Mouse (Mus musculus) kidney, postnatal 0 days (tissue): Measurements from ENCODE around the gene Rrbp1. TPM values are rescaled to one million over a fixed set of nuclear protein-coding genes. Genes with fewer than 3 reads are reported as not detected.

ENCODE experiments used
- ATAC-seq: fragments of 200-750 bp; cut with Nextera tagmentation; replicated peaks from 2 replicates; pipeline ENCODE4 v1.8.0; 2017; ENCODE audit warnings: low read depth, moderate number of reproducible peaks, moderate TSS enrichment, moderate library complexity; ENCODE audit not compliant: low FRiP score
- DNase-seq: peaks from one replicate; pipeline ENCODE4 v3.0.0-alpha.2; 2016; ENCODE audit warnings: low spot score
- H3K27ac ChIP-seq: fragments of 300-500 bp; sonication (generic); 2 replicates; pipeline ENCODE4 v1.5.1; 2014; ENCODE audit warnings: mild to moderate bottlenecking
- H3K27me3 ChIP-seq: fragments of 300-500 bp; sonication (generic); 2 replicates; pipeline ENCODE4 v1.6.1; 2014; ENCODE audit warnings: low read length, mixed read lengths; ENCODE audit not compliant: insufficient read depth
- H3K36me3 ChIP-seq: fragments of 300-500 bp; sonication (generic); 2 replicates; pipeline ENCODE4 v1.6.1; 2014; ENCODE audit warnings: low read length, mixed read lengths; ENCODE audit not compliant: insufficient read depth
- H3K4me1 ChIP-seq: fragments of 300-500 bp; sonication (generic); replicated peaks from 2 replicates; pipeline ENCODE4 v1.6.1; 2014; ENCODE audit warnings: antibody characterized with exemption, low read length, mixed read lengths; ENCODE audit not compliant: insufficient read depth
- H3K4me2 ChIP-seq: fragments of 300-500 bp; sonication (generic); 2 replicates; pipeline ENCODE4 v1.6.1; 2014; ENCODE audit warnings: mild to moderate bottlenecking, low read length, moderate library complexity, mixed read lengths
- H3K4me3 ChIP-seq: fragments of 300-500 bp; sonication (generic); replicated peaks from 2 replicates; pipeline ENCODE4 v1.5.1; 2014; ENCODE audit warnings: low read depth, low read length
- H3K9ac ChIP-seq: fragments of 300-500 bp; sonication (generic); 2 replicates; pipeline ENCODE4 v1.6.1; 2014; ENCODE audit warnings: low read depth, low read length
- H3K9me3 ChIP-seq: fragments of 300-500 bp; sonication (generic); replicated peaks from 2 replicates; pipeline ENCODE4 v1.6.1; 2016; ENCODE audit warnings: low read length, inconsistent platforms, mixed read lengths
- CTCF ChIP-seq: IDR thresholded peaks from 2 replicates; pipeline ENCODE4 v1.5.1; 2016; ENCODE audit warnings: antibody characterized with exemption, low read depth, mild to moderate bottlenecking, moderate library complexity
- WGBS: fragments of 180-500 bp; shearing (Covaris S2); extraction: QIAGEN DNeasy Blood & Tissue Kit; methylation state at CpG from one replicate; pipeline ENCODE4 v1.1.7; 2014; 5-methylcytosine and 5-hydroxymethylcytosine counted together
- polyA plus RNA-seq: library from polyadenylated mRNA; unstranded; fragments of >200 nt; fragmentation: Nextera tagmentation; extraction: Ambion mirVana; gene quantifications from 2 replicates; pipeline ENCODE4 v1.2.1, GENCODE M21; 2015

Gene Rrbp1
- 68.7 and 81.7 TPM in 2 replicates for polyA plus RNA-seq

DNA sequence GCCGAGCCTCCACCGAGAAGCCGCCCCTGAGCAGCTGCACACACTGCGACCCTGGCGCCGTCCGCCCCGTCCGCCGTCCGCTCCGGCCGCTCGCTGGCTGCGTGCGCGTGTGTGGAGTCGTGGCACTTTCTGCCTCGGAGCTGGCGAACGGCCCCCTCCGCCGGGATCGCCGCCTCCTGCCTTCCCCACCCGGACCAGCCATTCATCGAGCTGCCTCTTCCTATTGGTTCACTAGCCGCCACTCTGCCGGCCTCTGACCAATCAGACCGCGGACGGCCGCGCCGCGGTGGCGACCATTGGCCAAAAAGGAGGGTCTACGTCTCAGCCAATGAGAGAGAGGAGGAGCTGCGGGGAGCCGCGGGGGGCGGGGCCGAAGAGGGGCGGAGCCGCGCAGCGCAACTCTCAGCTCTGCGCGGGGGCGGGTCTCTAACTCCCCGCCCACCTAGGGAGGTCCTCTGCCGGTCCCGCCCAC, at the start of gene Rrbp1:
Gene Rrbp1 (minus strand): TSS at position 184 of the 472 bp plus-strand sequence.
- under 1% methylated on average over 42 of the region's 53 CpGs for WGBS
- TF ChIP-seq CTCF, result no peak
- peaks cover 17% of the 10 kb centered on the region for H3K4me1 ChIP-seq
- DNase-seq (peak; percentile 99), ATAC-seq (peak; percentile 97)
- H3K27me3 ChIP-seq, result no peaks in the 10 kb centered on the region
- no peaks in the 10 kb centered on the region for H3K36me3 ChIP-seq
- peak within 1 kb of the TSS; percentile 69 for H3K4me2 ChIP-seq
- H3K9ac ChIP-seq, result peak within 1 kb of the TSS; percentile 98
- H3K27ac ChIP-seq, result peak within 1 kb of the TSS; percentile 98
- no peaks in the 10 kb centered on the region for H3K9me3 ChIP-seq
- H3K4me3 ChIP-seq, result peak within 1 kb of the TSS; percentile 99

DNA sequence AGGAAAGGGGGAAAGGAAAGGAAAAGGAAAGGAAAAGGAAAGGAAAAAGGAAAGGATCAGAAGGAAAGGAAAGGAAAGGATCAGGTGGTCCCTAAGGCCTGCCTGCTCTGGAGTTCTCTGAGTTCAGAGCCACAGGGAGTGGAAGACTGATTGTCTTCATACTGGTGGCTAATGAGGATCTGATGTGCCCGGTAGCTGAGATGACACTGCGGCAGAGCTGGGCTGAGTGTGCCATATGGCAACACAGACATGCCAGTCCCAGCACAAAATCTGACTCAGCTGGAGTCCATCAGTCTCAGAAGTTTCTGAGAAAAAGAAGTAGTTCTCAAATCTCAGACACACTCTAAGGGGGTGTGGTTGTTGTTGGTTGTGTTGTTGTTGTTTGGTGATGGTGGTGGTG, 46.7 kb upstream of the Rrbp1 start:
- DNase-seq, result no peak
- Histone ChIP-seq H3K36me3 (no peaks in the 10 kb centered on the region), H3K27ac (no peak overlapping the region), H3K27me3 (no peaks in the 10 kb centered on the region), H3K4me3 (no peak overlapping the region), H3K9ac (no peak overlapping the region), H3K4me1 (no peaks in the 10 kb centered on the region), H3K4me2 (no peak overlapping the region), H3K9me3 (no peaks in the 10 kb centered on the region)
- no peak for ATAC-seq
- WGBS, result 79% methylated on average over 2 of the region's 2 CpGs
- TF ChIP-seq CTCF, result no peak

DNA sequence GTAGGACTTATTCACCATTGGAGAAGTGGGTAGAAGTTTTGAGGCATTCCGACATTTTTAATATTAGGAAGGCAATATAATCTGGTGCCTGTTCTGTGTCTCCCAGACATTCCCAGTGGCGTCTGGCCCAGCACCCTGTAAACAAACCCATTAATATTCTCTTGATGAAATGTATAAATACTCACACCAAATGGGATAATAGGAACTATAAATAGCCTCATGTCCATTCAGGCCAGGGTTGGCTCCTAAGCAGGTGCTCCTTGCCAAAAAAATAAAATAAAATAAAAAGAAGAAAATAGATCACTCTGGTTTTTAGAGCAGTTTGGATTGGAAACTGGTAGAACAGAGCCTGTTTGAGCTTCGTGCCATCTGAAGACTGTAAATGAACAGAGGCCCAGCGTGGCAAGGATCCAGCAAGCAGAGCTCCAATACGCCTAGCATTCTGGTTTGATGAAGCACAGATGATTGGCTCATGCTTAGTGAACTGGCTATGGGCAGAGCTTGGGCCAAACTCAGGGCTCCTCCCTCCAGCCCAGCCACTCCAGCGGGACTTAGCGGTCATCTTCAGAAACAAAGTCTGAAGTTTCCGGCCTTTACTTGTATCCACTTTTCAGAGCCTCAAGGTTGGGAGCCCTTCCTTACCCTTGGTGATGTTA, 41.5 kb upstream of the Rrbp1 start:
- Histone ChIP-seq H3K9ac (no peak overlapping the region), H3K27ac (no peak overlapping the region), H3K9me3 (no peaks in the 10 kb centered on the region), H3K4me1 (no peaks in the 10 kb centered on the region), H3K36me3 (no peaks in the 10 kb centered on the region), H3K27me3 (no peaks in the 10 kb centered on the region), H3K4me3 (no peak overlapping the region), H3K4me2 (no peak overlapping the region)
- ATAC-seq, result no peak
- no peak for DNase-seq
- no peak for TF ChIP-seq CTCF
- 88% methylated on average over 8 of the region's 8 CpGs for WGBS

DNA sequence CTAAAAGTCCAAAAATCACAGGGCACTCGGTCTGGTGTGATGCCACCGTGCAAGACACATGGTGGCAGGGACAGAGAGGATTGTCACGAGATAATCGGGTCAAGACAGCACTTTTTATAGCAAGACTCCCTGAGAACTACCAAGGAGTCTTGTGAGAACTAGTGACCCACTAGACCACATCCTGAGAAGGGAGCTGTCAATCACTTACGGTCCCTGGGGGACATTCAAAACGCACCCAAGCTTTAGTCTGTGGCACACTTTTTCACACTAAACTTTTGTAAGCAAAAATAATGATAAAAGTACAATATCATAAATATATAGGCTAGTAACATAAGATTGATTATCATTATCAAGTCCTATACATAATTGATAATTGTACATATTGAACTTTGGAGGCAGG, 39.8 kb upstream of the Rrbp1 start:
- Histone ChIP-seq H3K4me2 (no peak overlapping the region), H3K4me3 (no peak overlapping the region), H3K4me1 (no peaks in the 10 kb centered on the region), H3K27ac (no peak overlapping the region), H3K36me3 (no peaks in the 10 kb centered on the region), H3K9ac (no peak overlapping the region), H3K9me3 (no peaks in the 10 kb centered on the region), H3K27me3 (no peaks in the 10 kb centered on the region)
- 90% methylated on average over 6 of the region's 6 CpGs for WGBS
- DNase-seq (no peak), ATAC-seq (no peak)
- no peak for TF ChIP-seq CTCF

DNA sequence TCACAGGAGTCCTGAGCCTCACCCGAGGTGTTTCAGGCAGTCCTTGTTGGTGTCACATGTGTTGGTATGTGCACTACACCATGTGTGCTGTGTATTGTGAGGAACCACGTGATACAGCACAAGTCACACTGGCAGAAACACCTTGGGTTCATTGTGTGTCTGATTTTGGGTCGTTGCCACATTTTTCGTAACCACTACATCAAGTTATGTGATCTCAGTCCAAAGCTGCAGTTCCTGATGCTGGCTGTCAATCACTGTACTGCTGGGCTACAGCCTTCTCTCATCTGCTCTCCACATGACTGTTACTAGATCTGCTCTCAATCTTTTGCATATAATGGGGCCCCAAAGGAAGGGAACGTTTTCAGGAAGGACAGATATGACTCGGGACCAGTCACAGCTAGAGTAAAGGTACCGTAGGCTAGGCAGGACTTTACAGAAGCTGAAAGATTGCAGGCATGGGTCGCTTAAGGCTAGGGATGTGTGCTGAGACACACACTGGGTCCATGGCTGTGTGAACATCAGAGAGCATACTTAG, 39.1 kb upstream of the Rrbp1 start:
- DNase-seq (no peak), ATAC-seq (no peak)
- no peak overlapping the region for H3K9ac ChIP-seq
- H3K27me3 ChIP-seq, result no peaks in the 10 kb centered on the region
- no peak overlapping the region for H3K4me3 ChIP-seq
- H3K4me2 ChIP-seq, result no peak overlapping the region
- 73% methylated on average over 8 of the region's 8 CpGs for WGBS
- no peaks in the 10 kb centered on the region for H3K4me1 ChIP-seq
- H3K27ac ChIP-seq, result no peak overlapping the region
- no peak for TF ChIP-seq CTCF
- no peaks in the 10 kb centered on the region for H3K36me3 ChIP-seq
- H3K9me3 ChIP-seq, result no peaks in the 10 kb centered on the region

DNA sequence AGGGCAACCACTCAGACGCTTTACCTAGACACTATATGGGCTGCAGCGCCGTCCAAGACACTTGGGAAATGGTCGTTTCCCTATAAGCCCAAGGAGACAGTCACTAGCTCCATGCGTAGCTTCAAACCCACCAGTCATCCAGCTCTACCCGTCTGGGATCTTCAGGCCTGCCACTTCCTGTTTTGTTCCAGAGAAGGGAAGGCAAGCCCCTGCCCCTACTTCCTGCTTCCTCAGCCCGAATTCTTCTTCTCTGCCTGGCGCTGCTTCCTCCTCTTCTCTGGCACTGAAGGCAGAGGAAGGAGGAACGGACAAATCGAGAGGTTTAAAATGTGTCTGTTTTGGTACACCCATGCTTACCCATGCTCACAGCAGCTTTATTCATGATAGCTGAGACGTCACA, 35.9 kb upstream of the Rrbp1 start:
- Histone ChIP-seq H3K9ac (no peak overlapping the region), H3K4me1 (no peaks in the 10 kb centered on the region), H3K9me3 (peaks cover 13% of the 10 kb centered on the region; the same call in 1 of the 2 replicates), H3K4me3 (no peak overlapping the region), H3K27ac (no peak overlapping the region), H3K36me3 (no peaks in the 10 kb centered on the region), H3K27me3 (no peaks in the 10 kb centered on the region), H3K4me2 (no peak overlapping the region)
- ATAC-seq, result no peak
- WGBS, result 66% methylated on average over 11 of the region's 11 CpGs
- DNase-seq, result no peak
- no peak for TF ChIP-seq CTCF
